In genomic region chr3:148989818-148990530, GRCm38 (mm10) we compare ENCODE assay signal across 9 mouse cellular contexts. TPM values are rescaled to one million over a fixed set of nuclear protein-coding genes. Genes with fewer than 3 reads are reported as not detected.
A peak's percentile ranks its signal among the peaks of the same experiment; 100 is the strongest.
DNase-seq lines count a peak whose midpoint lies in the region; ATAC-seq and TF ChIP-seq lines count a peak whose summit lies in the region.
"Had no signal": no experiment of that assay in that cellular context is flagged by ENCODE, and none has a peak within 500 bp of the region (broad histone marks: within the 10 kb centered on the region; RNA-seq: fewer than 3 reads in every experiment).

No protein-coding gene starts in this region.

- no peaks in the 10 kb centered on the region for H3K36me3 ChIP-seq in intestine, postnatal 0 days (ENCODE audit: control insufficient read depth, insufficient read depth)
- H3K36me3 ChIP-seq in limb, embryonic 15.5 days: no peaks in the 10 kb centered on the region
- no peaks in the 10 kb centered on the region for H3K36me3 ChIP-seq in myocyte (ENCODE audit: control insufficient read depth, insufficient read depth)
- H3K36me3 ChIP-seq in thymus, adult 2 months (ENCODE audit: control insufficient read depth, insufficient read depth, low read length): no peaks in the 10 kb centered on the region

- peak overlapping the region; percentile 68 for H3ac ChIP-seq in myocyte (ENCODE audit: control insufficient read depth, insufficient read length)

- no peaks in the 10 kb centered on the region for H3K9me3 ChIP-seq in intestine, postnatal 0 days (ENCODE audit: control insufficient read depth)
- no peaks in the 10 kb centered on the region for H3K9me3 ChIP-seq in limb, embryonic 15.5 days

- peak overlapping the region; percentile 76 for H3K4me3 ChIP-seq in layer of hippocampus, adult 2 months
- peak overlapping the region; percentile 70 for H3K4me3 ChIP-seq in intestine, postnatal 0 days (ENCODE audit: low read depth, low read length)
- H3K4me3 ChIP-seq in limb, embryonic 15.5 days: peak overlapping the region; percentile 96
- H3K4me3 ChIP-seq in myocyte: peak overlapping the region; percentile 85
- H3K4me3 ChIP-seq in thymus, adult 2 months (ENCODE audit: control insufficient read depth, insufficient read depth, low read length): peak overlapping the region; percentile 52

- peak overlapping the region; percentile 94 for H3K4me2 ChIP-seq in intestine, postnatal 0 days (replicated peaks; ENCODE audit: low read depth)
- H3K4me2 ChIP-seq in limb, embryonic 15.5 days: peak overlapping the region; percentile 78
- peak overlapping the region; percentile 62 for H3K4me2 ChIP-seq in myocyte (ENCODE audit: low read depth)

- peak overlapping the region; percentile 91 for H3K27ac ChIP-seq in layer of hippocampus, adult 2 months
- peak overlapping the region; percentile 93 for H3K27ac ChIP-seq in intestine, postnatal 0 days (ENCODE audit: low read depth, low read length)
- peak overlapping the region; percentile 100 for H3K27ac ChIP-seq in limb, embryonic 15.5 days
- H3K27ac ChIP-seq in thymus, adult 2 months (ENCODE audit: control insufficient read depth, insufficient read depth, low read length): no peak overlapping the region

- H3K9ac ChIP-seq in intestine, postnatal 0 days (ENCODE audit: low read depth, low read length): peak overlapping the region; percentile 78
- H3K9ac ChIP-seq in limb, embryonic 15.5 days: peak overlapping the region; percentile 61

- under 1% methylated on average over 46 of the region's 68 CpGs for WGBS in intestine, postnatal 0 days
- under 1% methylated on average over 55 of the region's 68 CpGs for WGBS in limb, embryonic 15.5 days
- WGBS in thymus, adult 2 months: under 1% methylated on average over 62 of the region's 68 CpGs

- ATAC-seq in intestine, postnatal 0 days: peak; percentile 49
- ATAC-seq in limb, embryonic 15.5 days (ENCODE audit: insufficient number of reproducible peaks, low FRiP score, low TSS enrichment, low read depth): peak; percentile 75

- DNase-seq in layer of hippocampus, adult 2 months (ENCODE audit: low spot score in 2 of 2): peak; percentile 15 to 27
- DNase-seq in layer of hippocampus, adult 8-10 months (ENCODE audit: low spot score in 2 of 2): no peak
- peak; percentile 89 for DNase-seq in embryo, embryonic 11 days
- DNase-seq in heart, adult 11 months: peak; percentile 97
- no peak for DNase-seq in thymus, adult 2 months

- H3K27me3 ChIP-seq in intestine, postnatal 0 days (replicated peaks; ENCODE audit: control insufficient read depth, insufficient read depth, low read length): no peaks in the 10 kb centered on the region
- no peaks in the 10 kb centered on the region for H3K27me3 ChIP-seq in limb, embryonic 15.5 days
- no peaks in the 10 kb centered on the region for H3K27me3 ChIP-seq in myocyte (ENCODE audit: control insufficient read depth, insufficient read depth, insufficient read length)
- H3K27me3 ChIP-seq in thymus, adult 2 months (ENCODE audit: control insufficient read depth, insufficient read depth, low read length): peaks cover 21% of the 10 kb centered on the region

- no peaks in the 10 kb centered on the region for H3K4me1 ChIP-seq in intestine, postnatal 0 days (replicated peaks; ENCODE audit: control insufficient read depth, insufficient read depth, low read length)
- H3K4me1 ChIP-seq in limb, embryonic 15.5 days: peaks cover 11% of the 10 kb centered on the region
- peaks cover 15% of the 10 kb centered on the region; the same call in 1 of the 2 replicates for H3K4me1 ChIP-seq in thymus, adult 2 months (replicated peaks; ENCODE audit: control insufficient read depth, insufficient read depth, low read length)

- H3K79me2 ChIP-seq in myocyte (ENCODE audit: control insufficient read depth, insufficient read depth): peaks cover 32% of the 10 kb centered on the region

- TF ChIP-seq POLR2A in myocyte (IDR thresholded peaks at IDR 0.05; ENCODE audit: insufficient read length, low read depth): no peak
- no peak for TF ChIP-seq POLR2A in thymus, adult 2 months (IDR thresholded peaks at IDR 0.05; ENCODE audit: control insufficient read depth, extremely low read depth, insufficient read depth, low read length, poor library complexity)

- TF ChIP-seq CTCF in layer of hippocampus, adult 2 months (conservative IDR thresholded peaks at IDR 0.05): no peak
- TF ChIP-seq CTCF in intestine, postnatal 0 days (IDR thresholded peaks at IDR 0.05; ENCODE audit: low read depth): peak; percentile 36
- TF ChIP-seq CTCF in thymus, adult 2 months (IDR thresholded peaks at IDR 0.05; ENCODE audit: borderline replicate concordance, control insufficient read depth, extremely low read depth, insufficient read depth, low read length, poor library complexity): no peak

TF ChIP-seq in myocyte, 11 proteins besides CTCF, POLR2A, EP300 and RAD21:
- TF ChIP-seq MYOD1 (IDR thresholded peaks at IDR 0.05; ENCODE audit: control insufficient read depth in 1 of 3, insufficient read length in 2 of 3, low read depth in 2 of 3): peak in 2 of 3 experiments; percentile 23 to 49
- no peak for TF ChIP-seq TCF3 (IDR thresholded peaks at IDR 0.05; ENCODE audit: insufficient read length, low read depth)

RNA-seq across cellular contexts. Expression of gene Adgrl2, which starts 0.4 kb away (rescaled TPM):
- total RNA-seq in layer of hippocampus, adult 2 months (2021): 10 to 100 TPM; 56.6 to 58.7 TPM
- total RNA-seq in layer of hippocampus, adult 8-10 months (2022): 10 to 100 TPM; 52.9 to 65.0 (median 61.7) TPM
- 20.4 and 21.3 TPM in 2 replicates for polyA plus RNA-seq in intestine, postnatal 0 days (2015; fragmentation: Nextera tagmentation; extraction: Ambion mirVana)
- polyA plus RNA-seq in limb, embryonic 15.5 days (2015; fragmentation: Nextera tagmentation; extraction: Ambion mirVana): 69.0 and 84.6 TPM in 2 replicates
- polyA plus RNA-seq in myocyte (2012; fragmentation: generic; extraction: Trizol): 11.7 TPM
- polyA plus RNA-seq in thymus, adult 2 months (2012; rRNA removed): 7.6 and 9.7 TPM in 2 replicates
- total RNA-seq: MEL had no signal

Comparison
In these comparisons a context has a peak if more than half of its experiments do, and no peak if none do; other contexts are left out.
1. DNase-seq: peak in layer of hippocampus, adult 2 months (2 of 2), embryo, embryonic 11 days (single experiment) and heart, adult 11 months (single experiment); none in layer of hippocampus, adult 8-10 months (0 of 2) and thymus, adult 2 months (single experiment).
2. Peak in every context shown above with its lines, with median percentiles within 50 percentile points of each other: H3K4me3 ChIP-seq and H3K4me2 ChIP-seq.